Mouse (Mus musculus) kidney, adult 9 months (tissue): ENCODE data around the gene Nrg3.
"Not testable (repeated sequence)": the region's sequence is repeated elsewhere in the genome, so short reads cannot be mapped to it uniquely, and the experiment has no call there.

Source experiments
- DNase-seq: peaks from one replicate; pipeline ENCODE4 v3.0.0; 2022

The Nrg3 gene

GRCm38 (mm10) chr14:38576796-38577195, 896.1 kb downstream of the Nrg3 start:
- DNase-seq: no peak

- no peak for DNase-seq
These were observed 904.7 kb downstream of the Nrg3 start for GRCm38 (mm10) chr14:38568184-38568583.

GRCm38 (mm10) chr14:38566182-38566581, 906.7 kb downstream of the Nrg3 start:
- no peak for DNase-seq

- DNase-seq: no peak
These were observed 918.3 kb downstream of the Nrg3 start for GRCm38 (mm10) chr14:38554636-38555035.

- no peak for DNase-seq
These were observed 925.6 kb downstream of the Nrg3 start for GRCm38 (mm10) chr14:38547257-38547656.

GRCm38 (mm10) chr14:38535181-38535580, 937.7 kb downstream of the Nrg3 start:
- DNase-seq: no peak

- DNase-seq: no peak
These were observed 939.4 kb downstream of the Nrg3 start for GRCm38 (mm10) chr14:38533495-38533894.

GRCm38 (mm10) chr14:38516232-38516631, 956.7 kb downstream of the Nrg3 start:
- no peak for DNase-seq

GRCm38 (mm10) chr14:38509016-38509415, 963.9 kb downstream of the Nrg3 start:
- no peak for DNase-seq

GRCm38 (mm10) chr14:38494970-38495369, 977.9 kb downstream of the Nrg3 start:
- no peak for DNase-seq

- no peak for DNase-seq
These were observed 1025.8 kb downstream of the Nrg3 start for GRCm38 (mm10) chr14:38447086-38447485.

- DNase-seq: no peak
These were observed 1028.1 kb downstream of the Nrg3 start for GRCm38 (mm10) chr14:38444788-38445187.

GRCm38 (mm10) chr14:38433793-38434589, 1038.9 kb downstream of the Nrg3 start:
- DNase-seq: no peak

- no peak for DNase-seq
These were observed 1098.2 kb downstream of the Nrg3 start for GRCm38 (mm10) chr14:38374660-38375059.

- DNase-seq: no peak
These were observed 1131.9 kb downstream of the Nrg3 start for GRCm38 (mm10) chr14:38340967-38341366.

GRCm38 (mm10) chr14:38322841-38323240, 1150.0 kb downstream of the Nrg3 start:
- DNase-seq: not testable (repeated sequence)

- no peak for DNase-seq
These were observed 1152.1 kb downstream of the Nrg3 start for GRCm38 (mm10) chr14:38320619-38321340.
